Mouse (Mus musculus): ENCODE data around the gene Iqce.

- no peak for TF ChIP-seq ETS1 (conservative IDR thresholded peaks at IDR 0.05; ENCODE audit: low read depth, low read length)
- no peak for TF ChIP-seq E2F4 (IDR thresholded peaks at IDR 0.05; ENCODE audit: insufficient replicate concordance, low read depth, low read length)
- no peak for TF ChIP-seq IRF4 (IDR thresholded peaks at IDR 0.05; ENCODE audit: low read depth, low read length)
- no peak for TF ChIP-seq POLR2A (IDR thresholded peaks at IDR 0.05; ENCODE audit: low read depth, low read length)
- TF ChIP-seq TBP (conservative IDR thresholded peaks at IDR 0.05; ENCODE audit: low read depth, low read length): no peak
- no peak for TF ChIP-seq MXI1 (IDR thresholded peaks at IDR 0.05; ENCODE audit: low read depth, low read length)
- peak; percentile 82 to 88 for TF ChIP-seq CTCF (conservative IDR thresholded peaks at IDR 0.05 in 1 of 2, IDR thresholded peaks at IDR 0.05 in 1 of 2; ENCODE audit: low read depth in 2 of 2, low read length in 2 of 2)
- TF ChIP-seq KAT2A (IDR thresholded peaks at IDR 0.05; ENCODE audit: insufficient replicate concordance, low read length): no peak
- TF ChIP-seq MYC (IDR thresholded peaks at IDR 0.05; ENCODE audit: low read depth, low read length): no peak
- TF ChIP-seq ZKSCAN1 (IDR thresholded peaks at IDR 0.05; ENCODE audit: borderline replicate concordance, low read depth, low read length): no peak
- TF ChIP-seq TCF12 (IDR thresholded peaks at IDR 0.05; ENCODE audit: low read depth, low read length): no peak
These were observed 82.9 kb downstream of the Iqce start for GRCm38 (mm10) chr5:140619151-140619771.
